Mouse (Mus musculus) lung, embryonic 16.5 days (tissue): ENCODE measurements around the gene Stk38. TPM values are rescaled to one million over a fixed set of nuclear protein-coding genes. Genes with fewer than 3 reads are reported as not detected.

Experiments
- ATAC-seq: fragments of 200-750 bp; cut with Nextera tagmentation; 2 replicates; pipeline ENCODE4 v1.8.0; 2017; ENCODE audit warnings: low read depth, mild to moderate bottlenecking, moderate library complexity
- H3K27ac ChIP-seq: fragments of 300-500 bp; sonication (generic); 2 replicates; pipeline ENCODE4 v1.5.1; 2014; ENCODE audit warnings: mild to moderate bottlenecking, control low read depth, low read length
- H3K27me3 ChIP-seq: fragments of 300-500 bp; sonication (generic); 2 replicates; pipeline ENCODE4 v1.6.1; 2014; ENCODE audit warnings: low read depth, low read length, mixed read lengths; ENCODE audit not compliant: control insufficient read depth, insufficient read depth
- H3K36me3 ChIP-seq: fragments of 300-500 bp; sonication (generic); 2 replicates; pipeline ENCODE4 v1.6.1; 2014; ENCODE audit warnings: low read length; ENCODE audit not compliant: control insufficient read depth, insufficient read depth
- H3K4me1 ChIP-seq: fragments of 300-500 bp; sonication (generic); replicated peaks from 2 replicates; pipeline ENCODE4 v1.6.1; 2014; ENCODE audit warnings: low read length, mixed read lengths; ENCODE audit not compliant: control insufficient read depth, insufficient read depth
- H3K4me2 ChIP-seq: fragments of 300-500 bp; sonication (generic); 2 replicates; pipeline ENCODE4 v1.6.1; 2014; ENCODE audit warnings: low read depth, low read length, control low read depth
- H3K4me3 ChIP-seq: fragments of 300-500 bp; sonication (generic); 2 replicates; pipeline ENCODE4 v1.5.1; 2014; ENCODE audit warnings: mild to moderate bottlenecking, low read length, control low read depth
- H3K9ac ChIP-seq: fragments of 300-500 bp; sonication (generic); 2 replicates; pipeline ENCODE4 v1.6.1; 2014; ENCODE audit warnings: low read length, control low read depth
- H3K9me3 ChIP-seq: fragments of 300-500 bp; sonication (generic); 2 replicates; pipeline ENCODE4 v1.6.1; 2016; ENCODE audit warnings: low read length; ENCODE audit not compliant: control insufficient read depth
- WGBS: fragments of 180-500 bp; shearing (Covaris S2); extraction: QIAGEN DNeasy Blood & Tissue Kit; methylation state at CpG from one replicate; pipeline ENCODE4 v1.1.7; 2014; 5-methylcytosine and 5-hydroxymethylcytosine counted together
- polyA plus RNA-seq: library from polyadenylated mRNA; unstranded; fragments of >200 nt; fragmentation: Nextera tagmentation; extraction: Ambion mirVana; gene quantifications from 2 replicates; pipeline ENCODE4 v1.2.1, GENCODE M21; 2015

Gene Stk38
- 103 and 113 TPM in 2 replicates for polyA plus RNA-seq

GRCm38 (mm10) chr17:29007641-29008325 lies at the start of gene Stk38:
Gene Stk38, minus strand, starts transcription at chr17:29007995.
- ATAC-seq: peak; percentile 96
- Histone ChIP-seq H3K4me2 (peak within 1 kb of the TSS; percentile 75), H3K9me3 (no peaks in the 10 kb centered on the region), H3K4me3 (peak within 1 kb of the TSS; percentile 71), H3K27me3 (no peaks in the 10 kb centered on the region), H3K4me1 (peaks cover 9% of the 10 kb centered on the region; the same call in 1 of the 2 replicates), H3K27ac (peak within 1 kb of the TSS; percentile 76), H3K36me3 (no peaks in the 10 kb centered on the region), H3K9ac (peak within 1 kb of the TSS; percentile 79)
- under 1% methylated on average over 65 of the region's 65 CpGs for WGBS

- Histone ChIP-seq H3K36me3 (no peaks in the 10 kb centered on the region), H3K9ac (no peak overlapping the region), H3K27me3 (no peaks in the 10 kb centered on the region), H3K9me3 (no peaks in the 10 kb centered on the region), H3K4me3 (no peak overlapping the region), H3K4me2 (no peak overlapping the region), H3K27ac (no peak overlapping the region), H3K4me1 (peaks cover 26% of the 10 kb centered on the region)
- WGBS: 66% methylated on average over 11 of the region's 11 CpGs
- ATAC-seq: no peak
These were observed 49.6 kb upstream of the Stk38 start for GRCm38 (mm10) chr17:29057361-29057890.

- no peaks in the 10 kb centered on the region for H3K9me3 ChIP-seq
- H3K27me3 ChIP-seq: no peaks in the 10 kb centered on the region
- no peak overlapping the region for H3K27ac ChIP-seq
- no peak for ATAC-seq
- 11% methylated on average over 8 of the region's 8 CpGs for WGBS
- peaks cover 24% of the 10 kb centered on the region for H3K4me1 ChIP-seq
- H3K9ac ChIP-seq: no peak overlapping the region
- no peak overlapping the region for H3K4me2 ChIP-seq
- H3K36me3 ChIP-seq: no peaks in the 10 kb centered on the region
- H3K4me3 ChIP-seq: no peak overlapping the region
These were observed 48.9 kb upstream of the Stk38 start for GRCm38 (mm10) chr17:29056699-29057151.

- Histone ChIP-seq H3K27ac (no peak overlapping the region), H3K4me2 (no peak overlapping the region)
- 25% methylated on average over 7 of the region's 7 CpGs for WGBS
These were observed 48.4 kb upstream of the Stk38 start for GRCm38 (mm10) chr17:29056207-29056606.

GRCm38 (mm10) chr17:29055586-29055985 lies 47.8 kb upstream of the Stk38 start:
- Histone ChIP-seq H3K9me3 (no peaks in the 10 kb centered on the region), H3K4me1 (peaks cover 25% of the 10 kb centered on the region), H3K4me2 (no peak overlapping the region), H3K27me3 (no peaks in the 10 kb centered on the region), H3K27ac (no peak overlapping the region), H3K4me3 (no peak overlapping the region), H3K9ac (no peak overlapping the region), H3K36me3 (no peaks in the 10 kb centered on the region)
- WGBS: 63% methylated on average over 5 of the region's 5 CpGs
- no peak for ATAC-seq

More at GRCm38 (mm10) chr17:29056207-29056606, 48.4 kb upstream of the Stk38 start:
- Histone ChIP-seq H3K9ac (no peak overlapping the region), H3K4me3 (no peak overlapping the region), H3K9me3 (no peaks in the 10 kb centered on the region), H3K4me1 (peaks cover 24% of the 10 kb centered on the region), H3K27me3 (no peaks in the 10 kb centered on the region), H3K36me3 (no peaks in the 10 kb centered on the region)
- no peak for ATAC-seq

GRCm38 (mm10) chr17:29054429-29054828 lies 46.6 kb upstream of the Stk38 start:
- H3K27me3 ChIP-seq: no peaks in the 10 kb centered on the region
- WGBS: 76% methylated on average over 6 of the region's 6 CpGs
- ATAC-seq: no peak
- no peak overlapping the region for H3K4me2 ChIP-seq
- H3K9ac ChIP-seq: no peak overlapping the region
- no peak overlapping the region for H3K4me3 ChIP-seq
- H3K9me3 ChIP-seq: no peaks in the 10 kb centered on the region
- H3K4me1 ChIP-seq: peaks cover 28% of the 10 kb centered on the region
- no peaks in the 10 kb centered on the region for H3K36me3 ChIP-seq
- H3K27ac ChIP-seq: no peak overlapping the region

- WGBS: 32% methylated on average over 7 of the region's 7 CpGs
- no peak overlapping the region for H3K4me2 ChIP-seq
These were observed 46.0 kb upstream of the Stk38 start for GRCm38 (mm10) chr17:29053841-29054240.

GRCm38 (mm10) chr17:29053067-29053466 lies 45.3 kb upstream of the Stk38 start:
- H3K4me1 ChIP-seq: peaks cover 23% of the 10 kb centered on the region
- no peak for ATAC-seq
- H3K27me3 ChIP-seq: no peaks in the 10 kb centered on the region

More at GRCm38 (mm10) chr17:29053841-29054240, 46.0 kb upstream of the Stk38 start:
- H3K9ac ChIP-seq: no peak overlapping the region
- H3K27ac ChIP-seq: no peak overlapping the region
- H3K4me1 ChIP-seq: peaks cover 28% of the 10 kb centered on the region
- ATAC-seq: peak; percentile 69
- no peaks in the 10 kb centered on the region for H3K36me3 ChIP-seq
- no peaks in the 10 kb centered on the region for H3K9me3 ChIP-seq
- H3K4me3 ChIP-seq: no peak overlapping the region
- no peaks in the 10 kb centered on the region for H3K27me3 ChIP-seq

GRCm38 (mm10) chr17:29050791-29051190 lies 43.0 kb upstream of the Stk38 start:
- no peak overlapping the region for H3K4me3 ChIP-seq
- no peak overlapping the region for H3K4me2 ChIP-seq
- H3K27me3 ChIP-seq: no peaks in the 10 kb centered on the region
- WGBS: 33% methylated on average over 14 of the region's 14 CpGs
- peaks cover 12% of the 10 kb centered on the region for H3K36me3 ChIP-seq
- no peak overlapping the region for H3K27ac ChIP-seq
- ATAC-seq: no peak
- H3K9me3 ChIP-seq: no peaks in the 10 kb centered on the region
- no peak overlapping the region for H3K9ac ChIP-seq
- peaks cover 12% of the 10 kb centered on the region for H3K4me1 ChIP-seq

More at GRCm38 (mm10) chr17:29053067-29053466, 45.3 kb upstream of the Stk38 start:
- no peaks in the 10 kb centered on the region for H3K36me3 ChIP-seq
- H3K27ac ChIP-seq: no peak overlapping the region
- no peak overlapping the region for H3K9ac ChIP-seq
- no peak overlapping the region for H3K4me3 ChIP-seq
- no peak overlapping the region for H3K4me2 ChIP-seq
- no peaks in the 10 kb centered on the region for H3K9me3 ChIP-seq
- 86% methylated on average over 6 of the region's 6 CpGs for WGBS
